Mouse (Mus musculus) CH12.LX (cell line): ENCODE measurements around the gene Tti1. TPM values are rescaled to one million over a fixed set of nuclear protein-coding genes. Genes with fewer than 3 reads are reported as not detected.

Experiments
- DNase-seq: peaks from one replicate; pipeline ENCODE4 v3.0.0-alpha.2; 2013; ENCODE audit errors: extremely low read depth
- H3K27ac ChIP-seq: 2 replicates; pipeline ENCODE4 v1.5.1; 2012; ENCODE audit warnings: low read depth, mild to moderate bottlenecking, control low read depth, moderate library complexity; ENCODE audit not compliant: insufficient read depth
- H3K27me3 ChIP-seq: replicated peaks from 2 replicates; pipeline ENCODE3; 2012; ENCODE audit warnings: inconsistent platforms
- H3K36me3 ChIP-seq, 2 experiments: replicated peaks in 1 of 2; 2 replicates each; pipeline versions ENCODE3 to v1.6.1; 2012; ENCODE audit warnings: inconsistent platforms in 1 of 2, low read length in 1 of 2, mild to moderate bottlenecking in 1 of 2, mixed read lengths in 1 of 2, moderate library complexity in 1 of 2; ENCODE audit not compliant: control insufficient read depth in 1 of 2, insufficient read depth in 1 of 2
- H3K4me1 ChIP-seq, 2 experiments: 2 replicates each; pipeline ENCODE4 v1.6.1; 2012; ENCODE audit warnings: inconsistent platforms in 1 of 2, moderate library complexity in 1 of 2; ENCODE audit not compliant: insufficient read depth in 2 of 2, control insufficient read depth in 1 of 2
- H3K4me2 ChIP-seq: 2 replicates; pipeline ENCODE4 v1.6.1; 2012; ENCODE audit warnings: low read depth, mild to moderate bottlenecking, control low read depth; ENCODE audit not compliant: poor library complexity, insufficient read depth, severe bottlenecking
- H3K4me3 ChIP-seq, 3 experiments: fragments of 150-350 bp in 1 of 3; sonication (generic) in 1 of 3; replicated peaks in 1 of 3; 2 replicates each; pipeline versions ENCODE3 to v1.5.1; 2011 to 2012; ENCODE audit warnings: low read depth in 2 of 3, low read length in 2 of 3, mild to moderate bottlenecking in 2 of 3, moderate library complexity in 2 of 3, control low read depth in 1 of 3, improper control_type of control experiment in 1 of 3, inconsistent platforms in 1 of 3, mixed read lengths in 1 of 3; ENCODE audit not compliant: poor library complexity in 1 of 3
- H3K79me2 ChIP-seq: replicated peaks from 2 replicates; pipeline ENCODE4 v1.6.1; 2012; ENCODE audit warnings: mild to moderate bottlenecking, moderate library complexity; ENCODE audit not compliant: control insufficient read depth, poor library complexity, insufficient read depth, severe bottlenecking; ENCODE audit errors: extremely low read depth
- H3K9ac ChIP-seq: 2 replicates; pipeline ENCODE4 v1.6.1; 2012; ENCODE audit warnings: low read depth, mild to moderate bottlenecking, control low read depth, moderate library complexity; ENCODE audit not compliant: insufficient read depth
- H3K9me3 ChIP-seq: replicated peaks from 2 replicates; pipeline ENCODE3; 2012; ENCODE audit warnings: low read length, inconsistent platforms, mixed read lengths
- CTCF ChIP-seq, 2 experiments: IDR thresholded peaks in 1 of 2; conservative IDR thresholded peaks in 1 of 2; 2 replicates each; pipeline ENCODE4 v1.5.1; 2011 to 2012; ENCODE audit warnings: low read depth in 2 of 2, low read length in 2 of 2, improper control_type of control experiment in 1 of 2, inconsistent platforms in 1 of 2, mild to moderate bottlenecking in 1 of 2, moderate library complexity in 1 of 2
- E2F4 ChIP-seq: IDR thresholded peaks from 2 replicates; pipeline ENCODE4 v1.6.1; 2011; ENCODE audit warnings: low read depth, low read length, improper control_type of control experiment; ENCODE audit not compliant: insufficient replicate concordance
- ELF1 ChIP-seq: IDR thresholded peaks from 2 replicates; pipeline ENCODE4 v1.6.1; 2014; ENCODE audit warnings: low read depth, mild to moderate bottlenecking, inconsistent platforms, low read length, improper control_type of control experiment
- MEF2A ChIP-seq: IDR thresholded peaks from 2 replicates; pipeline ENCODE4 v1.6.1; 2014; ENCODE audit warnings: low read depth, mild to moderate bottlenecking, inconsistent platforms, low read length, improper control_type of control experiment, borderline replicate concordance
- NELFE ChIP-seq: IDR thresholded peaks from 2 replicates; pipeline ENCODE4 v1.6.1; 2011; ENCODE audit warnings: low read depth, low read length, improper control_type of control experiment
- POLR2A ChIP-seq: IDR thresholded peaks from 2 replicates; pipeline ENCODE4 v1.6.1; 2011; ENCODE audit warnings: low read depth, mild to moderate bottlenecking, improper control_type of control experiment, low read length
- RAD21 ChIP-seq: IDR thresholded peaks from 2 replicates; pipeline ENCODE4 v1.6.1; 2011; ENCODE audit warnings: low read depth, mild to moderate bottlenecking, low read length, improper control_type of control experiment, moderate library complexity
- RCOR1 ChIP-seq: conservative IDR thresholded peaks from 2 replicates; pipeline ENCODE4 v1.6.1; 2012; ENCODE audit warnings: low read depth, mild to moderate bottlenecking, inconsistent platforms, low read length, improper control_type of control experiment
- SMC3 ChIP-seq: IDR thresholded peaks from 2 replicates; pipeline ENCODE4 v1.6.1; 2011; ENCODE audit warnings: low read depth, low read length, improper control_type of control experiment
- TBP ChIP-seq: conservative IDR thresholded peaks from 2 replicates; pipeline ENCODE4 v1.6.1; 2011; ENCODE audit warnings: low read depth, low read length, improper control_type of control experiment
- USF2 ChIP-seq: conservative IDR thresholded peaks from 2 replicates; pipeline ENCODE4 v1.6.1; 2011; ENCODE audit warnings: low read depth, low read length, improper control_type of control experiment
- dilution Hi-C: fragments of 300-500 bp; cut with MboI; formaldehyde crosslinking; loops from 2 replicates; pipeline ENCODE4 v1.14.3; 2020; ENCODE audit warnings: low sequenced_read_pairs; ENCODE audit not compliant: extremely low pct_unique_long_range_greater_than_20kb, extremely low pct_ligation_motif_present
- in situ Hi-C: fragments of 300-500 bp; cut with MboI; formaldehyde crosslinking; loops from 3 replicates; pipeline ENCODE4 v1.14.3; 2019; ENCODE audit warnings: low sequenced_read_pairs, low pct_ligation_motif_present, low pct_unique_long_range_greater_than_20kb, mixed read lengths
- polyA plus RNA-seq: library from polyadenylated mRNA; unstranded; fragments of >175 nt; gene quantifications from 2 replicates; pipeline ENCODE4 v1.2.1, GENCODE M21; 2012; ENCODE audit warnings: low read depth; ENCODE audit not compliant: insufficient read length
- total RNA-seq, 2 experiments: library from RNA; depleted of rRNA; stranded (reverse); fragments of 300-350 nt in 1 of 2; fragments of >200 nt in 1 of 2; gene quantifications; 2 replicates each; pipeline ENCODE4 v1.2.3; 2012 to 2014

The Tti1 gene
- total and polyA plus RNA-seq, 3 experiments, result 19.7 to 27.2 (median 19.8) TPM

GRCm38 (mm10) chr2:157935444-157936171, 92.6 kb downstream of the Tti1 start:
- Histone ChIP-seq H3K4me2 (no peak overlapping the region), H3K79me2 (no peaks in the 10 kb centered on the region), H3K27me3 (peaks cover 39% of the 10 kb centered on the region), H3K9me3 (peaks cover 2% of the 10 kb centered on the region), H3K27ac (no peak overlapping the region), H3K9ac (no peak overlapping the region), H3K4me3 (no peak overlapping the region), H3K4me1 (no peaks in the 10 kb centered on the region), H3K36me3 (no peaks in the 10 kb centered on the region)
- no peak for TF ChIP-seq E2F4
- no peak for TF ChIP-seq USF2
- no peak for TF ChIP-seq MEF2A
- no peak for TF ChIP-seq POLR2A
- no peak for TF ChIP-seq RCOR1
- no peak for TF ChIP-seq ELF1
- TF ChIP-seq NELFE, result no peak
- no peak for TF ChIP-seq TBP
- DNase-seq, result no peak
- dilution Hi-C loops (no loop called here), in situ Hi-C loops (no loop called here)

- dilution Hi-C loops (no loop called here), in situ Hi-C loops (no loop called here)
- Histone ChIP-seq H3K27ac (no peak overlapping the region), H3K36me3 (no peaks in the 10 kb centered on the region), H3K4me3 (no peak overlapping the region), H3K4me2 (no peak overlapping the region), H3K27me3 (peaks cover 32% of the 10 kb centered on the region), H3K4me1 (no peaks in the 10 kb centered on the region), H3K9ac (no peak overlapping the region), H3K79me2 (no peaks in the 10 kb centered on the region), H3K9me3 (peaks cover 2% of the 10 kb centered on the region)
- TF ChIP-seq SMC3 (peak; percentile 75), RAD21 (peak; percentile 29), CTCF (conservative IDR thresholded peaks at IDR 0.05 in 1 of 2, IDR thresholded peaks at IDR 0.05 in 1 of 2; ENCODE audit: low read depth in 2 of 2, low read length in 2 of 2) (peak in 1 of 2 experiments; percentile 61; a peak in 2 of 4 replicates), ELF1 (no peak)
- peak; percentile 10 for DNase-seq
Measured at GRCm38 (mm10) chr2:157932655-157933054, 95.6 kb downstream of the Tti1 start.

Other genes with a start within 250 kb of the Tti1 start
- gene Vstm2l, start 113.8 kb downstream of the Tti1 start, total RNA-seq (2012; rRNA removed), result not detected in 2 replicates
- not detected in 2 replicates for gene Vstm2l, start 113.8 kb downstream of the Tti1 start, total RNA-seq (2014; rRNA removed)
- not detected in 2 replicates for gene Vstm2l, start 113.8 kb downstream of the Tti1 start, polyA plus RNA-seq
- gene Rprd1b, start 64 bp upstream of the Tti1 start, total RNA-seq (2012; rRNA removed), result 11.8 and 15.6 TPM in 2 replicates
- gene Rprd1b, start 64 bp upstream of the Tti1 start, total RNA-seq (2014; rRNA removed), result 16.4 and 16.5 TPM in 2 replicates
- gene Rprd1b, start 64 bp upstream of the Tti1 start, polyA plus RNA-seq, result 30.6 and 33.1 TPM in 2 replicates
- gene Tgm2, start 118.0 kb upstream of the Tti1 start, total RNA-seq (2012; rRNA removed), result 0.04 and 0.08 TPM in 2 replicates
- gene Tgm2, start 118.0 kb upstream of the Tti1 start, total RNA-seq (2014; rRNA removed), result 0.09 and 0.50 TPM in 2 replicates
- 0.21 and 0.72 TPM in 2 replicates for gene Tgm2, start 118.0 kb upstream of the Tti1 start, polyA plus RNA-seq
- gene D630003M21Rik, start 200.8 kb upstream of the Tti1 start, total RNA-seq (2012; rRNA removed), result 0.29 and 0.93 TPM in 2 replicates
- 1.1 and 1.4 TPM in 2 replicates for gene D630003M21Rik, start 200.8 kb upstream of the Tti1 start, total RNA-seq (2014; rRNA removed)
- 0.20 and 0.23 TPM in 2 replicates for gene D630003M21Rik, start 200.8 kb upstream of the Tti1 start, polyA plus RNA-seq
- 0.17 and 0.21 TPM in 2 replicates for gene Bpi, start 229.7 kb upstream of the Tti1 start, total RNA-seq (2012; rRNA removed)
- 0.46 and 0.81 TPM in 2 replicates for gene Bpi, start 229.7 kb upstream of the Tti1 start, total RNA-seq (2014; rRNA removed)
- 0.14 and 0.51 TPM in 2 replicates for gene Bpi, start 229.7 kb upstream of the Tti1 start, polyA plus RNA-seq